Mouse (Mus musculus) forebrain, postnatal 0 days (tissue): ENCODE results near the gene Espl1. TPM values are rescaled to one million over a fixed set of nuclear protein-coding genes. Genes with fewer than 3 reads are reported as not detected.

Experiments used
- ATAC-seq: fragments of 200-750 bp; cut with Nextera tagmentation; 2 replicates; pipeline ENCODE4 v1.8.0; 2017; ENCODE audit warnings: mild to moderate bottlenecking, moderate library complexity
- DNase-seq: peaks from one replicate; pipeline ENCODE4 v3.0.0-alpha.2; 2015
- H3K27ac ChIP-seq: fragments of 300-500 bp; sonication (generic); 2 replicates; pipeline ENCODE4 v1.5.1; 2014; ENCODE audit warnings: low read depth, mild to moderate bottlenecking, antibody characterized with exemption, low read length, moderate library complexity, mixed read lengths
- H3K27me3 ChIP-seq: fragments of 300-500 bp; sonication (generic); 2 replicates; pipeline ENCODE4 v1.6.1; 2014; ENCODE audit warnings: mild to moderate bottlenecking, low read length, mixed read lengths; ENCODE audit not compliant: insufficient read depth
- H3K36me3 ChIP-seq: fragments of 300-500 bp; sonication (generic); 2 replicates; pipeline ENCODE4 v1.6.1; 2014; ENCODE audit warnings: mild to moderate bottlenecking, moderate library complexity; ENCODE audit not compliant: insufficient read depth
- H3K4me1 ChIP-seq: fragments of 300-500 bp; sonication (generic); 2 replicates; pipeline ENCODE4 v1.6.1; 2014; ENCODE audit warnings: antibody characterized with exemption; ENCODE audit not compliant: insufficient read depth
- H3K4me2 ChIP-seq: fragments of 300-500 bp; sonication (generic); 2 replicates; pipeline ENCODE4 v1.6.1; 2014; ENCODE audit warnings: low read depth, mild to moderate bottlenecking, moderate library complexity
- H3K4me3 ChIP-seq: fragments of 300-500 bp; sonication (generic); 2 replicates; pipeline ENCODE4 v1.5.1; 2014; ENCODE audit warnings: low read depth, low read length, mixed read lengths
- H3K9ac ChIP-seq: fragments of 300-500 bp; sonication (generic); 2 replicates; pipeline ENCODE4 v1.6.1; 2014; ENCODE audit warnings: mild to moderate bottlenecking
- H3K9me3 ChIP-seq: fragments of 300-500 bp; sonication (generic); 2 replicates; pipeline ENCODE4 v1.6.1; 2016; ENCODE audit warnings: low read length
- CTCF ChIP-seq: sonication (generic); IDR thresholded peaks from 2 replicates; pipeline ENCODE4 v1.5.1; 2016; ENCODE audit warnings: antibody characterized with exemption, control low read depth, low read depth
- WGBS: fragments of 180-500 bp; shearing (Covaris S2); extraction: QIAGEN DNeasy Blood & Tissue Kit; methylation state at CpG from one replicate; pipeline ENCODE4 v1.1.7; 2014; 5-methylcytosine and 5-hydroxymethylcytosine counted together
- polyA plus RNA-seq: library from polyadenylated mRNA; unstranded; fragments of >200 nt; fragmentation: Nextera tagmentation; extraction: Ambion mirVana; gene quantifications from 2 replicates; pipeline ENCODE4 v1.2.1, GENCODE M21; 2015
- total RNA-seq: library from RNA; depleted of rRNA; stranded (reverse); fragments of >200 nt; gene quantifications from 2 replicates; pipeline ENCODE4 v1.2.3, GENCODE M21; 2014

The Espl1 gene
- total and polyA plus RNA-seq, 2 experiments from 2014 or later: 1.5 to 9.6 TPM

- peak overlapping the region; percentile 80 for H3K4me2 ChIP-seq
- peaks cover 21% of the 10 kb centered on the region for H3K36me3 ChIP-seq
- WGBS: 31% methylated on average over 7 of the region's 7 CpGs
- no peak for TF ChIP-seq CTCF
- ATAC-seq (no peak), DNase-seq (no peak)
- H3K27me3 ChIP-seq: no peaks in the 10 kb centered on the region
- peak overlapping the region; percentile 93 for H3K4me3 ChIP-seq
- H3K4me1 ChIP-seq: 0 out of 2 replicates have a peak, but pooled peaks cover 5% of the 10 kb centered on the region
- H3K9ac ChIP-seq: peak overlapping the region; percentile 86
- peak overlapping the region; percentile 46; the same call in 1 of the 2 replicates for H3K27ac ChIP-seq
- H3K9me3 ChIP-seq: no peaks in the 10 kb centered on the region
These were observed 17.4 kb upstream of the Espl1 start for GRCm38 (mm10) chr15:102278726-102279091.

- WGBS: 2% methylated on average over 65 of the region's 65 CpGs
- Histone ChIP-seq H3K36me3 (peaks cover 21% of the 10 kb centered on the region), H3K9me3 (no peaks in the 10 kb centered on the region), H3K27me3 (no peaks in the 10 kb centered on the region), H3K9ac (peak within 1 kb of the TSS; percentile 86), H3K27ac (peak within 1 kb of the TSS; percentile 88), H3K4me1 (0 out of 2 replicates have a peak, but pooled peaks cover 5% of the 10 kb centered on the region), H3K4me3 (peak within 1 kb of the TSS; percentile 93), H3K4me2 (peak within 1 kb of the TSS; percentile 80)
- TF ChIP-seq CTCF: no peak
- ATAC-seq (peak; percentile 96), DNase-seq (peak; percentile 95)
These were observed 16.8 kb upstream of the Espl1 start, which contains the start of gene Mfsd5 for GRCm38 (mm10) chr15:102279092-102279782. Gene Mfsd5, plus strand, starts transcription at chr15:102279454.

- Histone ChIP-seq H3K4me3 (peak overlapping the region; percentile 93), H3K9ac (peak overlapping the region; percentile 86), H3K27me3 (no peaks in the 10 kb centered on the region), H3K27ac (peak overlapping the region; percentile 88), H3K4me2 (peak overlapping the region; percentile 80), H3K36me3 (peaks cover 21% of the 10 kb centered on the region), H3K4me1 (0 out of 2 replicates have a peak, but pooled peaks cover 5% of the 10 kb centered on the region), H3K9me3 (no peaks in the 10 kb centered on the region)
- ATAC-seq (peak; percentile 42), DNase-seq (no peak)
- TF ChIP-seq CTCF: no peak
- WGBS: 27% methylated on average over 13 of the region's 13 CpGs
These were observed 16.1 kb upstream of the Espl1 start for GRCm38 (mm10) chr15:102279783-102280520.

GRCm38 (mm10) chr15:102280623-102281022 lies 15.4 kb upstream of the Espl1 start:
- H3K27ac ChIP-seq: no peak overlapping the region
- ATAC-seq (no peak), DNase-seq (no peak)
- H3K4me1 ChIP-seq: 0 out of 2 replicates have a peak, but pooled peaks cover 5% of the 10 kb centered on the region
- WGBS: 95% methylated on average over 19 of the region's 19 CpGs
- no peak for TF ChIP-seq CTCF
- no peaks in the 10 kb centered on the region for H3K27me3 ChIP-seq
- no peak overlapping the region for H3K4me2 ChIP-seq
- peaks cover 21% of the 10 kb centered on the region for H3K36me3 ChIP-seq
- no peaks in the 10 kb centered on the region for H3K9me3 ChIP-seq
- H3K4me3 ChIP-seq: no peak overlapping the region
- H3K9ac ChIP-seq: no peak overlapping the region

GRCm38 (mm10) chr15:102282463-102283292 lies 13.4 kb upstream of the Espl1 start:
- WGBS: 91% methylated on average over 8 of the region's 8 CpGs
- Histone ChIP-seq H3K4me3 (no peak overlapping the region), H3K27ac (no peak overlapping the region), H3K9ac (no peak overlapping the region), H3K9me3 (no peaks in the 10 kb centered on the region), H3K27me3 (no peaks in the 10 kb centered on the region), H3K4me1 (0 out of 2 replicates have a peak, but pooled peaks cover 5% of the 10 kb centered on the region), H3K4me2 (no peak overlapping the region), H3K36me3 (peaks cover 21% of the 10 kb centered on the region)
- DNase-seq (no peak), ATAC-seq (no peak)
- no peak for TF ChIP-seq CTCF

- peaks cover 21% of the 10 kb centered on the region for H3K36me3 ChIP-seq
- no peak overlapping the region for H3K4me2 ChIP-seq
- 80% methylated on average over 3 of the region's 3 CpGs for WGBS
- H3K4me1 ChIP-seq: 0 out of 2 replicates have a peak, but pooled peaks cover 5% of the 10 kb centered on the region
- H3K27me3 ChIP-seq: no peaks in the 10 kb centered on the region
- H3K9me3 ChIP-seq: no peaks in the 10 kb centered on the region
- DNase-seq (no peak), ATAC-seq (no peak)
- H3K27ac ChIP-seq: no peak overlapping the region
- TF ChIP-seq CTCF: no peak
- H3K4me3 ChIP-seq: no peak overlapping the region
- no peak overlapping the region for H3K9ac ChIP-seq
These were observed 12.4 kb upstream of the Espl1 start for GRCm38 (mm10) chr15:102283648-102284047.
